Mouse (Mus musculus) liver, embryonic 13.5 days (tissue): Measurements from ENCODE around the gene Fam13a. TPM values are rescaled to one million over a fixed set of nuclear protein-coding genes. Genes with fewer than 3 reads are reported as not detected.

Experiments used
- ATAC-seq: fragments of 200-750 bp; cut with Nextera tagmentation; 2 replicates; pipeline ENCODE4 v1.8.0; 2017; ENCODE audit warnings: low read depth, mild to moderate bottlenecking, moderate number of reproducible peaks, moderate library complexity
- DNase-seq: peaks from one replicate; pipeline ENCODE4 v3.0.0; 2022
- H3K27ac ChIP-seq: fragments of 300-500 bp; sonication (generic); 2 replicates; pipeline ENCODE4 v1.5.1; 2015; ENCODE audit warnings: moderate library complexity, mild to moderate bottlenecking, inconsistent platforms
- H3K27me3 ChIP-seq: fragments of 300-500 bp; sonication (generic); 2 replicates; pipeline ENCODE4 v1.6.1; 2015; ENCODE audit warnings: mild to moderate bottlenecking, inconsistent platforms
- H3K36me3 ChIP-seq: fragments of 300-500 bp; sonication (generic); 2 replicates; pipeline ENCODE4 v1.6.1; 2015; ENCODE audit warnings: mild to moderate bottlenecking, inconsistent platforms
- H3K4me1 ChIP-seq: fragments of 300-500 bp; sonication (generic); replicated peaks from 2 replicates; pipeline ENCODE4 v1.6.1; 2015; ENCODE audit warnings: inconsistent platforms
- H3K4me2 ChIP-seq: fragments of 300-500 bp; sonication (generic); 2 replicates; pipeline ENCODE4 v1.6.1; 2015; ENCODE audit warnings: inconsistent platforms, mild to moderate bottlenecking, moderate library complexity
- H3K4me3 ChIP-seq: fragments of 300-500 bp; sonication (generic); replicated peaks from 2 replicates; pipeline ENCODE4 v1.5.1; 2015; ENCODE audit warnings: mild to moderate bottlenecking, inconsistent platforms
- H3K9ac ChIP-seq: fragments of 300-500 bp; sonication (generic); 2 replicates; pipeline ENCODE4 v1.6.1; 2015; ENCODE audit warnings: mild to moderate bottlenecking, inconsistent platforms
- H3K9me3 ChIP-seq: fragments of 300-500 bp; sonication (generic); replicated peaks from 2 replicates; pipeline ENCODE4 v1.6.1; 2016; ENCODE audit warnings: inconsistent platforms
- WGBS: fragments of 180-500 bp; shearing (Covaris S2); methylation state at CpG from one replicate; pipeline ENCODE4 v1.1.7; 2015; ENCODE audit not compliant: insufficient replicate concordance; 5-methylcytosine and 5-hydroxymethylcytosine counted together
- polyA plus RNA-seq: library from polyadenylated mRNA; unstranded; fragments of >200 nt; fragmentation: Nextera tagmentation; extraction: Ambion mirVana; gene quantifications from 2 replicates; pipeline ENCODE4 v1.2.1, GENCODE M21; 2015

Fam13a gene
- polyA plus RNA-seq, 1 experiment from 2014 or later = 0.75 TPM

- Histone ChIP-seq H3K27ac (no peak overlapping the region), H3K4me1 (no peaks in the 10 kb centered on the region), H3K4me2 (no peak overlapping the region), H3K27me3 (no peaks in the 10 kb centered on the region), H3K36me3 (no peaks in the 10 kb centered on the region), H3K9me3 (no peaks in the 10 kb centered on the region), H3K4me3 (no peak overlapping the region), H3K9ac (no peak overlapping the region)
- ATAC-seq (no peak), DNase-seq (no peak)
- WGBS = 80% methylated on average over 2 of the region's 2 CpGs
Measured at GRCm38 (mm10) chr6:58964091-58964490, 60.3 kb downstream of the Fam13a start.

GRCm38 (mm10) chr6:58962691-58963090, 61.7 kb downstream of the Fam13a start:
- Histone ChIP-seq H3K27ac (no peak overlapping the region), H3K36me3 (no peaks in the 10 kb centered on the region), H3K9ac (no peak overlapping the region), H3K4me2 (no peak overlapping the region), H3K4me1 (no peaks in the 10 kb centered on the region), H3K27me3 (no peaks in the 10 kb centered on the region), H3K4me3 (no peak overlapping the region), H3K9me3 (no peaks in the 10 kb centered on the region)
- DNase-seq = no peak
- no peak for ATAC-seq
- WGBS = 79% methylated on average over 5 of the region's 5 CpGs

GRCm38 (mm10) chr6:58960523-58960922, 63.8 kb downstream of the Fam13a start:
- Histone ChIP-seq H3K27ac (no peak overlapping the region), H3K36me3 (no peaks in the 10 kb centered on the region), H3K9me3 (no peaks in the 10 kb centered on the region), H3K9ac (no peak overlapping the region), H3K27me3 (no peaks in the 10 kb centered on the region), H3K4me3 (no peak overlapping the region), H3K4me1 (no peaks in the 10 kb centered on the region), H3K4me2 (no peak overlapping the region)
- ATAC-seq (no peak), DNase-seq (no peak)
- WGBS = 70% methylated on average over 2 of the region's 2 CpGs

- Histone ChIP-seq H3K27me3 (no peaks in the 10 kb centered on the region), H3K27ac (no peak overlapping the region), H3K4me2 (no peak overlapping the region), H3K9ac (no peak overlapping the region), H3K4me1 (no peaks in the 10 kb centered on the region), H3K9me3 (no peaks in the 10 kb centered on the region), H3K4me3 (no peak overlapping the region), H3K36me3 (no peaks in the 10 kb centered on the region)
- ATAC-seq = no peak
- DNase-seq = no peak
- WGBS = 42% methylated on average over 2 of the region's 2 CpGs
Measured at GRCm38 (mm10) chr6:58951128-58951992, 73.0 kb downstream of the Fam13a start.

GRCm38 (mm10) chr6:58950410-58950809, 73.9 kb downstream of the Fam13a start:
- no peak overlapping the region for H3K9ac ChIP-seq
- 73% methylated on average over 1 of the region's 1 CpGs for WGBS

GRCm38 (mm10) chr6:58946840-58947239, 77.5 kb downstream of the Fam13a start:
- no peak overlapping the region for H3K27ac ChIP-seq
- no peaks in the 10 kb centered on the region for H3K36me3 ChIP-seq
- no peak overlapping the region for H3K4me2 ChIP-seq
- no peak overlapping the region for H3K4me3 ChIP-seq
- no peaks in the 10 kb centered on the region for H3K4me1 ChIP-seq
- H3K9ac ChIP-seq = no peak overlapping the region
- ATAC-seq = no peak
- 60% methylated on average over 4 of the region's 4 CpGs for WGBS
- no peak for DNase-seq
- H3K9me3 ChIP-seq = no peaks in the 10 kb centered on the region
- no peaks in the 10 kb centered on the region for H3K27me3 ChIP-seq

More at GRCm38 (mm10) chr6:58950410-58950809, 73.9 kb downstream of the Fam13a start:
- Histone ChIP-seq H3K9me3 (no peaks in the 10 kb centered on the region), H3K4me3 (no peak overlapping the region), H3K4me1 (no peaks in the 10 kb centered on the region), H3K27ac (no peak overlapping the region), H3K36me3 (no peaks in the 10 kb centered on the region), H3K27me3 (no peaks in the 10 kb centered on the region), H3K4me2 (no peak overlapping the region)
- ATAC-seq (no peak), DNase-seq (no peak)

GRCm38 (mm10) chr6:58946246-58946645, 78.1 kb downstream of the Fam13a start:
- no peak overlapping the region for H3K4me2 ChIP-seq
- WGBS = 40% methylated on average over 2 of the region's 2 CpGs
- no peak overlapping the region for H3K4me3 ChIP-seq
- DNase-seq (no peak), ATAC-seq (no peak)
- H3K9ac ChIP-seq = no peak overlapping the region
- H3K36me3 ChIP-seq = no peaks in the 10 kb centered on the region
- no peak overlapping the region for H3K27ac ChIP-seq
- no peaks in the 10 kb centered on the region for H3K27me3 ChIP-seq
- no peaks in the 10 kb centered on the region for H3K4me1 ChIP-seq
- H3K9me3 ChIP-seq = no peaks in the 10 kb centered on the region

- WGBS = 23% methylated on average over 3 of the region's 3 CpGs
- no peaks in the 10 kb centered on the region for H3K9me3 ChIP-seq
- no peaks in the 10 kb centered on the region for H3K36me3 ChIP-seq
- ATAC-seq (no peak), DNase-seq (no peak)
- no peak overlapping the region for H3K4me3 ChIP-seq
- H3K4me1 ChIP-seq = no peaks in the 10 kb centered on the region
- no peak overlapping the region for H3K27ac ChIP-seq
- H3K9ac ChIP-seq = no peak overlapping the region
- no peak overlapping the region for H3K4me2 ChIP-seq
- H3K27me3 ChIP-seq = no peaks in the 10 kb centered on the region
Measured at GRCm38 (mm10) chr6:58943958-58944357, 80.4 kb downstream of the Fam13a start.

- no peaks in the 10 kb centered on the region for H3K4me1 ChIP-seq
- DNase-seq (no peak), ATAC-seq (no peak)
- no peak overlapping the region for H3K27ac ChIP-seq
- H3K4me3 ChIP-seq = no peak overlapping the region
- H3K27me3 ChIP-seq = no peaks in the 10 kb centered on the region
- no peak overlapping the region for H3K4me2 ChIP-seq
- no peak overlapping the region for H3K9ac ChIP-seq
- H3K9me3 ChIP-seq = no peaks in the 10 kb centered on the region
- 80% methylated on average over 2 of the region's 2 CpGs for WGBS
- no peaks in the 10 kb centered on the region for H3K36me3 ChIP-seq
Measured at GRCm38 (mm10) chr6:58942276-58942675, 82.1 kb downstream of the Fam13a start.

GRCm38 (mm10) chr6:58937726-58938125, 86.6 kb downstream of the Fam13a start:
- DNase-seq = no peak
- H3K27ac ChIP-seq = no peak overlapping the region
- H3K36me3 ChIP-seq = no peaks in the 10 kb centered on the region
- no peaks in the 10 kb centered on the region for H3K4me1 ChIP-seq
- no peaks in the 10 kb centered on the region for H3K27me3 ChIP-seq
- no peak overlapping the region for H3K4me3 ChIP-seq
- no peak for ATAC-seq
- H3K9me3 ChIP-seq = no peaks in the 10 kb centered on the region
- no peak overlapping the region for H3K9ac ChIP-seq
- no peak overlapping the region for H3K4me2 ChIP-seq

GRCm38 (mm10) chr6:58934144-58934543, 90.2 kb downstream of the Fam13a start:
- WGBS = 64% methylated on average over 4 of the region's 4 CpGs
- H3K9ac ChIP-seq = no peak overlapping the region
- no peak overlapping the region for H3K4me2 ChIP-seq
- no peak for ATAC-seq
- no peaks in the 10 kb centered on the region for H3K36me3 ChIP-seq
- no peak overlapping the region for H3K27ac ChIP-seq
- no peaks in the 10 kb centered on the region for H3K4me1 ChIP-seq
- no peaks in the 10 kb centered on the region for H3K27me3 ChIP-seq
- H3K9me3 ChIP-seq = no peaks in the 10 kb centered on the region
- DNase-seq = no peak
- no peak overlapping the region for H3K4me3 ChIP-seq
